Mouse (Mus musculus): ENCODE results near the gene Fam186a. TPM values are rescaled to one million over a fixed set of nuclear protein-coding genes. Genes with fewer than 3 reads are reported as not detected.
A peak's percentile ranks its signal among the peaks of the same experiment; 100 is the strongest.
"Not testable (repeated sequence)": the region's sequence is repeated elsewhere in the genome, so short reads cannot be mapped to it uniquely, and the experiment has no call there.

Gene Fam186a
- polyA plus RNA-seq, 1 experiment from 2014 or later: not detected

DNA sequence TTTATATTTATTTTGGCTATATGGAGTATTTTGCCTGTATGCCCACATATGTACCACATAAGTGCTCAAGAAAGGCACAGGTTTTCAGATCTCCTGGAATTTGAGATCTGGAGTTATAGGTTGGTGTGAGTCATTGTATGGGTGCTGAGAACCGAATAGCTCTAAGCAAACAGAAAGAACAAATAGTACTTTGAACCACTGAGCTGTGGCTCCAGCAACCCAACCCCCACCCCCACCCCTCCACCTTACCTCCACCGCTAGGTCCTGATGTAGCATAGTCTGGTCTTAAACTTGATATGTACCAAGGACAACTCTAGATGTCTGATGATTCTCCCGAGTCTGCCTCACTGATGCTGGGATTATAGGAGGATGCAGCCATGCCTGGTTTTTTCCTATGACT, 49.6 kb downstream of the Fam186a start:
- Histone ChIP-seq H3K27ac (replicated peaks) (no peak overlapping the region), H3K9ac (replicated peaks) (no peak overlapping the region), H3K9me3 (no peaks in the 10 kb centered on the region), H3K36me3 (no peaks in the 10 kb centered on the region), H3K4me1 (no peaks in the 10 kb centered on the region), H3K4me3 (no peak overlapping the region), H3K27me3 (no peaks in the 10 kb centered on the region), H3K4me2 (replicated peaks) (no peak overlapping the region)
- WGBS: 83% methylated on average over 3 of the region's 3 CpGs
- no peak for ATAC-seq (replicated peaks)

DNA sequence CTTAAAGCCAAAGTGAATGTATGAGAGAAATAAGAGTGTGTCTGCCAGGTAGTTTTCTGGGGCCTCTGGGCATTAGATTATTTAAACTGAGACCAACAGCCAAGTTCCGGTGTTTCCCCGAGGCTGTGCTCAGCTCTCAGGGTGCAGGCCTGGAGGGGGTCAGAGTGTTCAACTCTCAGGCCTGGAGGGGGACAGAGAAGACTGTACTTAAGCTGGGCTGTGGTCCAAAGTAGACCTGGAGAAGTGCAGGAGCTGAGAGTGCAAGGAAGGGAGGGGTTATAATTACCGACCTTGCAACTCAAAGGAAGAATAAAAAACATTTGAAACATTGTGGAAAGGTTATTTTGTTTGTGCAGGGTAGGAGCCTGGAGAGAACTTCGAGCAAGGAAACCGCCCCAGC, 52.2 kb downstream of the Fam186a start:
- no peaks in the 10 kb centered on the region for H3K36me3 ChIP-seq
- no peak overlapping the region for H3K27ac ChIP-seq (replicated peaks)
- no peak overlapping the region for H3K9ac ChIP-seq (replicated peaks)
- no peak for ATAC-seq (replicated peaks)
- H3K27me3 ChIP-seq: no peaks in the 10 kb centered on the region
- 71% methylated on average over 5 of the region's 5 CpGs for WGBS
- H3K4me3 ChIP-seq: no peak overlapping the region
- H3K4me1 ChIP-seq: no peaks in the 10 kb centered on the region
- H3K9me3 ChIP-seq: no peaks in the 10 kb centered on the region
- H3K4me2 ChIP-seq (replicated peaks): no peak overlapping the region

DNA sequence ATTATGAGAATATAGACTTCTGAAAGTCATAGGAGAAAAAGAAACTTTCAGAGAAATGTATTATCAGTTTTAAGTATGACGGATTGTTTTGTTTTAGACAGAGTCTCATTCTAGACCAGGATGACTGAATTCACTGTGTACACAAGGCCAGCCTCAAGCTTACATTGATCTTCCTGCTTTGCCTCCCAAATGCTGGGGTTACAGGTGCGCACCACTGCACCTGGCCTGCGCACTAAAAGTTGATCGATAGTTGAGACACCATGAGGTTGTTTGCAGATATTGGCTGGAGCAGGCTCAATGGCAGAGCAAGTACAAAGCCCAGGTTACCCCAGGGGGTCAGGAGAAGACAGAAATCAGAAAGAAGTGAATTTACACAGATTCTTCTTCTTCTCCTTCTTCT, 55.1 kb downstream of the Fam186a start:
- Histone ChIP-seq H3K27me3 (no peaks in the 10 kb centered on the region), H3K9ac (replicated peaks) (no peak overlapping the region), H3K9me3 (no peaks in the 10 kb centered on the region), H3K4me2 (replicated peaks) (no peak overlapping the region), H3K4me1 (no peaks in the 10 kb centered on the region), H3K27ac (replicated peaks) (no peak overlapping the region), H3K4me3 (no peak overlapping the region), H3K36me3 (no peaks in the 10 kb centered on the region)
- no peak for ATAC-seq (replicated peaks)
- 95% methylated on average over 4 of the region's 4 CpGs for WGBS

DNA sequence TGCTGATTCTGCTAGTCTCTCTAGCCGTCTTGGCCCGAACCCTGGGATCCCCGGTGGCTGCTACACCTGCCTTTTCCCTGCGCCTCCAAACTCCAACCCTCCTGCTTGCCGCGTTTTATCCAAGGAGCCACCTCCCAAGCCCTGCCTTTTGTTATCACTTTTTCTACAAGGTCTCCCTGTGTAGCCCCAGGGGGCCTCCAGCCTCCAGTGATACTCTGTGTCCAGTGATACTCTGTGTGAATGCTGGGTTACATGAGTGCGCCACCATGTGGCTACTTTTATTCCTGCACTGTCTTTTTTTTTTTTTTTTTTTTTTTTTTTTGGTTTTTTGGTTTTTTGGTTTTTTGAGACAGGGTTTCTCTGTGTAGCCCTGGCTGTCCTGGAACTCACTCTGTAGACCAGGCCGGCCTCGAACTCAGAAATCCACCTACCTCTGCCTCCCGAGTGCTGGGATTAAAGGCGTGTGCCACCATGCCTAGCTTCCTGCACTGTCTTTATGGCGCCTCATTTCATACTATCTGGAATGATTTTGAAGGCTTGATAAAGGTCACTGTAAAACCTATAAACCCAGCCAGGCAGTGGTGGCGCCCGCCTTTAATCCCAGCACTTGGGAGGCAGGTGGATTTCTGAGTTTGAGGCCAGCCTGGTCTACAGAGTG, 57.4 kb downstream of the Fam186a start:
- not testable (repeated sequence) for H3K9ac ChIP-seq (replicated peaks); H3K4me3 ChIP-seq; ATAC-seq (replicated peaks); H3K4me2 ChIP-seq (replicated peaks); H3K27me3 ChIP-seq; H3K4me1 ChIP-seq; H3K36me3 ChIP-seq; H3K9me3 ChIP-seq; H3K27ac ChIP-seq (replicated peaks)
- 40% methylated on average over 14 of the region's 14 CpGs for WGBS

DNA sequence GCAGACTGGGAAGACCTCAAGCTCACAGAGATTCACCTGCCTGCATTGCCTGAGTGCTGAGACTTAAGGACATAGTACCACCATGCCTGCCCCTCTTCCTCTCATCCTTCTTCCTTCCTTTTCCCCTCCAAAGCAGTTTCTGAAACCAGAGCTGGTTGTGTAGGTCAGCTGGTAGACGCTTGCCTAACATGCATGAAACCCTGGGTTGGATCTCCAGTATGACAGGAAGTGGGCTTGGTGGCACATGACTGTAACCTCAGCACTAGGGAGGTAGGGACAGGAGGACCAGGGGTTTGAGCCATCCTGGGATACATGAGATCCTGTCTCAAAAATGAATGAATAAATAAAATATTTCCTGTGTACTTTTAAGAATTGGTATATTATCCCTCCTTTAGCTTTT, 59.3 kb downstream of the Fam186a start:
- Histone ChIP-seq H3K27ac (replicated peaks) (no peak overlapping the region), H3K36me3 (no peaks in the 10 kb centered on the region), H3K4me2 (replicated peaks) (no peak overlapping the region), H3K4me1 (peaks cover 2% of the 10 kb centered on the region; the same call in 1 of the 2 replicates), H3K9ac (replicated peaks) (no peak overlapping the region), H3K9me3 (no peaks in the 10 kb centered on the region), H3K4me3 (no peak overlapping the region), H3K27me3 (no peaks in the 10 kb centered on the region)
- WGBS: 81% methylated on average over 1 of the region's 1 CpGs
- no peak for ATAC-seq (replicated peaks)

DNA sequence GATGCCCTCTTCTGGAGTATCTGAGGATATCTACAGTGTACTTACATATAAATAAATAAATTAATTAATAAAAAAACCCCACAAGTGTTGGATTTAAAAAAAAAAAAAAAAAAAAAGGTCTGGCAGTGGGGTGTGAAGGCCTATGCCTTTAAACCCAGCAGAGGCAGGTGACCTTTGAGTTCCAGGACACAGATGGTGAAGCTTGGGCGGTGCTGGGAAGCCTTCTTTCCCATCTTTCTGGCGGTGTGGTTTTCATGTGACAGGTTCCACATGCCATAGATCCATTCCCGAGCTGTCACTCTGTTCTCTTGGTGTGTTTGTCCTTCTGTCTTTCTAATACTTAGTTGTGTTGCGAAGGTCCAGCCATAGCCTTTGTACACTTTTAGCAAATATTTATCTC, 59.8 kb downstream of the Fam186a start:
- H3K4me3 ChIP-seq: no peak overlapping the region
- no peaks in the 10 kb centered on the region for H3K36me3 ChIP-seq
- 91% methylated on average over 4 of the region's 4 CpGs for WGBS
- H3K27ac ChIP-seq (replicated peaks): no peak overlapping the region
- no peak overlapping the region for H3K4me2 ChIP-seq (replicated peaks)
- H3K4me1 ChIP-seq: peaks cover 2% of the 10 kb centered on the region; the same call in 1 of the 2 replicates
- no peaks in the 10 kb centered on the region for H3K9me3 ChIP-seq
- H3K9ac ChIP-seq (replicated peaks): no peak overlapping the region
- H3K27me3 ChIP-seq: no peaks in the 10 kb centered on the region
- no peak for ATAC-seq (replicated peaks)

DNA sequence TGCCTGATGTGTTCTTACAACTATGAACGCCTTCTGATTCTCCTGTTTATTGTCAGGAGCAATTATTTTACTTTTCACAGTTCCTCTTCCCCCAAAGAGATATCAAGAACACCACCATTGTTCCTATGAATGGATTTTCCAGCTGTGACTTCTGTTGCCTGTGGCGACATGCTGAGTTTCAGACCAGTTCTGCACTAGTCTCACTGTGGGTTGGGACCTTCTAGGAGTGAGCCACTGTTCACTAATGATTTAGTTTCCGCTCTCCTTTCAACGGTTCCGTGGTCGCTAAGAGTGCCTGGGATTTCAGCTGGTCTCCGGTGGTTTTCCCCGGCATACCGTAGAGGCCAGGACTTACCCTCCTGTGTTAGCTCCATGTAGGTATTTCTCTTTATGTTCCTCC, 62.0 kb downstream of the Fam186a start:
- no peak overlapping the region for H3K9ac ChIP-seq (replicated peaks)
- no peak overlapping the region for H3K27ac ChIP-seq (replicated peaks)
- H3K4me1 ChIP-seq: peaks cover 2% of the 10 kb centered on the region; the same call in 1 of the 2 replicates
- H3K4me3 ChIP-seq: no peak overlapping the region
- H3K27me3 ChIP-seq: no peaks in the 10 kb centered on the region
- WGBS: 75% methylated on average over 9 of the region's 9 CpGs
- no peak overlapping the region for H3K4me2 ChIP-seq (replicated peaks)
- no peak for ATAC-seq (replicated peaks)
- H3K9me3 ChIP-seq: no peaks in the 10 kb centered on the region
- no peaks in the 10 kb centered on the region for H3K36me3 ChIP-seq

DNA sequence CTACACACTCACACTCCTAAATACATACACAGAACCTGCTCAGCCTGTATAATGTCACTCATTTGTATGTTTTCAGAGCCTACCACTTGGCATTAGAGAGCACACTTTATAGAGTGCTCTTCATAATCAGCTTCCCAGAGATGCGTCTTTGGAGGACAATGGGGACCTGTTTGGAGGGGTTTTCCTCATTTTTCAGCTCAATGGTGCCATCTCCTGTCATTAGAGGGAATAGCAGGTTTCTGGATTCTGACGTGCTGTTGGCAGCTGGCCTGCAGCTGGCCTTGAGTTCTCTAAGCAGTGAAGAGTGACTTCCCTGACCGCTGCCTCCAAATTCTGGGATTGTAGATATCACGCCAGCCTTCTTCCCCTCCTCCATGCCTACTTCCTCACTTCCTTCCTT, 62.5 kb downstream of the Fam186a start:
- no peak overlapping the region for H3K4me3 ChIP-seq
- no peak overlapping the region for H3K9ac ChIP-seq (replicated peaks)
- 0 out of 2 replicates have a peak overlapping the region, but pooled peaks have one; percentile 63 for H3K27ac ChIP-seq (replicated peaks)
- H3K27me3 ChIP-seq: no peaks in the 10 kb centered on the region
- H3K36me3 ChIP-seq: no peaks in the 10 kb centered on the region
- H3K9me3 ChIP-seq: no peaks in the 10 kb centered on the region
- H3K4me2 ChIP-seq (replicated peaks): no peak overlapping the region
- peak; percentile 80 for ATAC-seq (replicated peaks)
- peaks cover 2% of the 10 kb centered on the region; the same call in 1 of the 2 replicates for H3K4me1 ChIP-seq
- WGBS: 8% methylated on average over 4 of the region's 4 CpGs

DNA sequence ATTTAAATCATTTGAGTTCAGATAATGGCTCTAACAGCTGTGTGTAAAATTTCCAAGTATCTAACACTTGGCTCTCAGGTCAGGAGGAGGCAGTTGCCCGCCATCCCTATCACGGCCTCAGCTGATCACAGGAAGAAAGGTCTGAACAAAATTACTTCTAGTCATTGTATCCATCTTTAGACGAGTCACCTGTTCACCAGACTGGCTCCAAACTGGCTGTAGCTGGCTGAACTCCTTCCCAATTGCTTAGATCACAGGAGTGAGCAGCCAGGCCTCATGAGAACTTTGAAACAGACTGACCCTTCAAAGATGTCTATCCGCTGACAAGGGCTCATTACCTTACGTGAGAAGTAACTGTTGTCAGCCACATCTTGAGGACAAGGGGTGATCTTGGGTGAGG, 63.6 kb downstream of the Fam186a start:
- WGBS: 83% methylated on average over 5 of the region's 5 CpGs
- Histone ChIP-seq H3K4me1 (peaks cover 2% of the 10 kb centered on the region; the same call in 1 of the 2 replicates), H3K9me3 (no peaks in the 10 kb centered on the region), H3K4me2 (replicated peaks) (no peak overlapping the region), H3K36me3 (no peaks in the 10 kb centered on the region), H3K4me3 (no peak overlapping the region), H3K27ac (replicated peaks) (no peak overlapping the region), H3K9ac (replicated peaks) (no peak overlapping the region), H3K27me3 (no peaks in the 10 kb centered on the region)
- no peak for ATAC-seq (replicated peaks)

DNA sequence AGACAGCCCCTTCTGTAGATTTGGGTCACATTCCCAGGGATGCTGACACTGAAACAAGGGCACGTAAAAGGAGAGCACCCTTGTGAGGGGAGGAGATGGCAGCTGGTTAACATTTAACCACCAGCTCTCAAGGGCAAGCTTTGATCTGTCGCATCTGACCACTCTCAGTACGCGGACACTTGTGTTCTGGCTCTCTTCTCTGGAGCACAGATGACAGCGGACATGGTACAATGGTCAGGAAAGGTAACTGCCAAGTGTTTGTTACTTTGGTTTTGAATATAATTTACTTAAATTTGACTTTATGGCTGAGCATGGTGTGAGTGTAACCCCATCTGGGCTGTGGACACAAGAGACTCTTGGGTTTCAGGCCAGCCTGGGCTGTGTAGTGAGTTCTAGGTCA, 64.1 kb downstream of the Fam186a start:
- ATAC-seq (replicated peaks): no peak
- 91% methylated on average over 5 of the region's 5 CpGs for WGBS
- no peak overlapping the region for H3K27ac ChIP-seq (replicated peaks)
- H3K9ac ChIP-seq (replicated peaks): no peak overlapping the region
- peaks cover 2% of the 10 kb centered on the region; the same call in 1 of the 2 replicates for H3K4me1 ChIP-seq
- no peaks in the 10 kb centered on the region for H3K9me3 ChIP-seq
- H3K36me3 ChIP-seq: no peaks in the 10 kb centered on the region
- no peaks in the 10 kb centered on the region for H3K27me3 ChIP-seq
- no peak overlapping the region for H3K4me3 ChIP-seq
- no peak overlapping the region for H3K4me2 ChIP-seq (replicated peaks)

DNA sequence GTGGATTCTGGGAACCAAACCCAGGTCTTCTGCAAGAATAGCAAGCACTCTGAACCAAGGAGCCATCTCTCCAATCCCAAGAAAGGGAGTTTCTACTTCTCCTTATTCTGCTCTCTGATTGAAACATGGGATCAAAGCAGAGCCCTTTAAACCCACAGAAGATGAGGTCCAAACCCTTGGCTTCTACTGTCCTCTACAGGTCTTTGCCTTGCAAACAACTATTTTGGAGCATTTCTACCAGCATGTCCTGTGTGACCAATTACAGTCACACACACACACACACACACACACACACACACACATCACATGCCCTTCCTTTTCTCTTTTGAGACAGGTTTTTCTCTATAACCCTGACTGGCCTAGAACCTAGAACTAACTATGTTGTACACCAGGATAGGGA, 70.2 kb downstream of the Fam186a start:
- H3K36me3 ChIP-seq: no peaks in the 10 kb centered on the region
- H3K27ac ChIP-seq (replicated peaks): no peak overlapping the region
- no peak overlapping the region for H3K4me2 ChIP-seq (replicated peaks)
- no peaks in the 10 kb centered on the region for H3K27me3 ChIP-seq
- no peaks in the 10 kb centered on the region for H3K9me3 ChIP-seq
- no peak overlapping the region for H3K4me3 ChIP-seq
- no peak for ATAC-seq (replicated peaks)
- no peaks in the 10 kb centered on the region for H3K4me1 ChIP-seq
- H3K9ac ChIP-seq (replicated peaks): no peak overlapping the region

DNA sequence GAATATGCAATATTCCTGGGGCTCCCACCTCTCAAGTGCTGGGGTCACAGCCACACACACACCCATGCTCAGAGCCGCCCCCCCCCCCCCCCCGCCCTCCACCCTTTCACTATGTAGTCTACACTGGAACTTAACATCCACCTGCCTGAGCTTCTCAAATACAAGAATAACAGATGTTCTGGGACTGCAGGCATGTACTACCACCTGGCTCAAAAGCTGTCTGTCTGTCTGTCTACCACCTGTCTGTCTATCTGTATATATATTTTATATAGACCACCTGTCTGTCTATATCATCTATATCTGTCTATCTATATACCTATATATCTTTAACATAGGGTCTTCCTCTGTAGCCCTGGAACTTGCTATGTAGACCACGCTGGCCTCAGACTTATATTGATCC, 75.5 kb downstream of the Fam186a start:
- no peak overlapping the region for H3K4me2 ChIP-seq (replicated peaks)
- H3K9ac ChIP-seq (replicated peaks): no peak overlapping the region
- no peaks in the 10 kb centered on the region for H3K27me3 ChIP-seq
- no peak overlapping the region for H3K4me3 ChIP-seq
- no peaks in the 10 kb centered on the region for H3K9me3 ChIP-seq
- H3K36me3 ChIP-seq: no peaks in the 10 kb centered on the region
- H3K27ac ChIP-seq (replicated peaks): no peak overlapping the region
- no peak for ATAC-seq (replicated peaks)
- WGBS: 75% methylated on average over 3 of the region's 3 CpGs
- peaks cover 5% of the 10 kb centered on the region for H3K4me1 ChIP-seq

Data from forebrain, embryonic 15.5 days (tissue).